Comparison of ENCODE assay signal across 7 mouse cellular contexts in genomic region chr5:147430361-147430935, GRCm38 (mm10). TPM values are rescaled to one million over a fixed set of nuclear protein-coding genes. Genes with fewer than 3 reads are reported as not detected.
DNase-seq lines count a peak whose midpoint lies in the region; ATAC-seq and TF ChIP-seq lines count a peak whose summit lies in the region.

No protein-coding gene starts in this region.

- dilution Hi-C loops in CH12.LX (cut with MboI; ENCODE audit: extremely low pct_ligation_motif_present, extremely low pct_unique_long_range_greater_than_20kb, low sequenced_read_pairs), result no loop called here

- no peak for TF ChIP-seq POLR2A in CH12.LX (IDR thresholded peaks at IDR 0.05; ENCODE audit: low read depth, low read length)

- peak overlapping the region; percentile 74 for H3K27ac ChIP-seq in CH12.LX (ENCODE audit: insufficient read depth, low read depth)
- peak overlapping the region; percentile 99 for H3K27ac ChIP-seq in embryonic facial prominence, embryonic 15.5 days (replicated peaks)

- TF ChIP-seq RAD21 in CH12.LX (IDR thresholded peaks at IDR 0.05; ENCODE audit: low read depth, low read length), result no peak

- in situ Hi-C loops in CH12.LX (cut with MboI; ENCODE audit: low pct_ligation_motif_present, low pct_unique_long_range_greater_than_20kb, low sequenced_read_pairs), result no loop called here

- intact Hi-C loops in heart, postnatal 10 days (cut with DNase I), result loop anchor here (5.0 to 10.0 kb wide), 2 partner anchors 47 to 284 kb away; no protein-coding TSS in a partner anchor

- under 1% methylated on average over 61 of the region's 91 CpGs for WGBS in embryonic facial prominence, embryonic 15.5 days

- peak; percentile 86 for ATAC-seq in embryonic facial prominence, embryonic 15.5 days (ENCODE audit: insufficient number of reproducible peaks, low FRiP score, low TSS enrichment, low read depth)

- H3K9ac ChIP-seq in CH12.LX (ENCODE audit: insufficient read depth, low read depth), result peak overlapping the region; percentile 95
- H3K9ac ChIP-seq in embryonic facial prominence, embryonic 15.5 days, result peak overlapping the region; percentile 98

- H3K27me3 ChIP-seq in CH12.LX (replicated peaks), result no peaks in the 10 kb centered on the region
- no peaks in the 10 kb centered on the region for H3K27me3 ChIP-seq in embryonic facial prominence, embryonic 15.5 days

- DNase-seq in CH12.LX (ENCODE audit: extremely low read depth), result no peak
- DNase-seq in ZHBTc4 (ENCODE audit: low read depth, low spot score), result peak; percentile 61
- peak; percentile 56 to 60 for DNase-seq in heart, postnatal 10 days
- DNase-seq in layer of hippocampus, postnatal 14 days (ENCODE audit: low spot score in 2 of 2), result peak; percentile 41 to 58
- peak; percentile 44 for DNase-seq in lung, postnatal 36 days
- DNase-seq in right cerebral cortex, postnatal 14 days, result peak; percentile 45

- TF ChIP-seq EP300 in CH12.LX (IDR thresholded peaks at IDR 0.05; ENCODE audit: low read length), result no peak

- peaks cover 9 to 40% of the 10 kb centered on the region in 2 experiments for H3K4me1 ChIP-seq in CH12.LX (ENCODE audit: control insufficient read depth in 1 of 2, insufficient read depth in 2 of 2)
- H3K4me1 ChIP-seq in embryonic facial prominence, embryonic 15.5 days, result peaks cover 30% of the 10 kb centered on the region

- H3K4me2 ChIP-seq in CH12.LX (ENCODE audit: insufficient read depth, low read depth, poor library complexity, severe bottlenecking), result no peak overlapping the region
- peak overlapping the region; percentile 62 for H3K4me2 ChIP-seq in embryonic facial prominence, embryonic 15.5 days (replicated peaks)

- peak overlapping the region; percentile 90 to 96 (median 92) for H3K4me3 ChIP-seq in CH12.LX (replicated peaks in 1 of 3; ENCODE audit: low read depth in 2 of 3, low read length in 2 of 3, poor library complexity in 1 of 3)
- peak overlapping the region; percentile 97 for H3K4me3 ChIP-seq in embryonic facial prominence, embryonic 15.5 days (replicated peaks)

- no peak for TF ChIP-seq CTCF in CH12.LX (conservative IDR thresholded peaks at IDR 0.05 in 1 of 2, IDR thresholded peaks at IDR 0.05 in 1 of 2; ENCODE audit: low read depth in 2 of 2, low read length in 2 of 2)

- no peaks in the 10 kb centered on the region for H3K9me3 ChIP-seq in CH12.LX (replicated peaks; ENCODE audit: low read length)
- no peaks in the 10 kb centered on the region for H3K9me3 ChIP-seq in embryonic facial prominence, embryonic 15.5 days (replicated peaks)

- peaks cover 7 to 29% of the 10 kb centered on the region in 2 experiments for H3K36me3 ChIP-seq in CH12.LX (replicated peaks in 1 of 2; ENCODE audit: control insufficient read depth in 1 of 2, insufficient read depth in 1 of 2, low read length in 1 of 2)
- peaks cover 3% of the 10 kb centered on the region; the same call in 1 of the 2 replicates for H3K36me3 ChIP-seq in embryonic facial prominence, embryonic 15.5 days

- H3K79me2 ChIP-seq in CH12.LX (replicated peaks; ENCODE audit: control insufficient read depth, extremely low read depth, insufficient read depth, poor library complexity, severe bottlenecking), result peaks cover 48% of the 10 kb centered on the region

TF ChIP-seq in CH12.LX, 34 proteins besides CTCF, POLR2A, EP300 and RAD21:
- TF ChIP-seq MAZ (IDR thresholded peaks at IDR 0.05; ENCODE audit: low read depth, low read length), result no peak
- TF ChIP-seq ZKSCAN1 (IDR thresholded peaks at IDR 0.05; ENCODE audit: borderline replicate concordance, low read depth, low read length), result no peak
- no peak for TF ChIP-seq ZC3H11A (IDR thresholded peaks at IDR 0.05; ENCODE audit: low read depth, low read length)
- TF ChIP-seq IRF4 (IDR thresholded peaks at IDR 0.05; ENCODE audit: low read depth, low read length), result no peak
- 0 out of 2 replicates have a peak, but pooled peaks have one; percentile 42 for TF ChIP-seq UBTF (IDR thresholded peaks at IDR 0.05; ENCODE audit: low read depth, low read length)
- TF ChIP-seq TCF12 (IDR thresholded peaks at IDR 0.05; ENCODE audit: low read depth, low read length), result peak; percentile 6; the same call in 1 of the 2 replicates

RNA-seq across cellular contexts. Expression of gene Pan3, which starts 0.5 kb away (rescaled TPM):
- total RNA-seq in CH12.LX (2012; rRNA removed) (40.2 and 42.9 TPM in 2 replicates), CH12.LX (2014; rRNA removed) (43.5 and 47.2 TPM in 2 replicates)
- polyA plus RNA-seq in CH12.LX (2012; ENCODE audit: insufficient read length, low read depth), result 24.4 and 37.6 TPM in 2 replicates
- polyA plus RNA-seq in embryonic facial prominence, embryonic 15.5 days (2015; fragmentation: Nextera tagmentation; extraction: Ambion mirVana), result 75.8 and 78.9 TPM in 2 replicates
- total RNA-seq in heart, postnatal 10 days (2021), result 10 to 100 TPM; 59.7 to 63.2 TPM
- total RNA-seq in layer of hippocampus, postnatal 14 days (2021), result 10 to 100 TPM; 89.4 to 97.4 TPM

RNA-seq across cellular contexts. Expression of gene Flt3, which starts 30.2 kb away (rescaled TPM):
- total RNA-seq in CH12.LX (2012; rRNA removed) (0.76 TPM in 2 replicates), CH12.LX (2014; rRNA removed) (3.2 and 3.3 TPM in 2 replicates)
- 2.0 and 2.3 TPM in 2 replicates for polyA plus RNA-seq in CH12.LX (2012; ENCODE audit: insufficient read length, low read depth)
- 0.12 and 0.17 TPM in 2 replicates for polyA plus RNA-seq in embryonic facial prominence, embryonic 15.5 days (2015; fragmentation: Nextera tagmentation; extraction: Ambion mirVana)
- under 1 TPM; 0.07 to 0.12 TPM for total RNA-seq in heart, postnatal 10 days (2021)
- 1 to 10 TPM; 6.2 to 6.8 TPM for total RNA-seq in layer of hippocampus, postnatal 14 days (2021)
